Mouse (Mus musculus): ENCODE measurements around the gene Grk3.

The Grk3 gene

GRCm38 (mm10) chr5:112870729-112871128, 144.9 kb downstream of the Grk3 start:
- CTCF ChIA-PET = interaction anchor here (1.0 kb wide), 1 partner anchor 182 kb away, joined by 3 read pairs; no protein-coding TSS in a partner anchor

- CTCF ChIA-PET = no interaction called here
These were observed 147.0 kb downstream of the Grk3 start for GRCm38 (mm10) chr5:112868620-112869019.

- CTCF ChIA-PET = no interaction called here
These were observed 150.7 kb downstream of the Grk3 start for GRCm38 (mm10) chr5:112864719-112865367.

All from spleen, embryonic (tissue).